8 mouse cellular contexts compared by ENCODE assay signal in the genomic region with DNA sequence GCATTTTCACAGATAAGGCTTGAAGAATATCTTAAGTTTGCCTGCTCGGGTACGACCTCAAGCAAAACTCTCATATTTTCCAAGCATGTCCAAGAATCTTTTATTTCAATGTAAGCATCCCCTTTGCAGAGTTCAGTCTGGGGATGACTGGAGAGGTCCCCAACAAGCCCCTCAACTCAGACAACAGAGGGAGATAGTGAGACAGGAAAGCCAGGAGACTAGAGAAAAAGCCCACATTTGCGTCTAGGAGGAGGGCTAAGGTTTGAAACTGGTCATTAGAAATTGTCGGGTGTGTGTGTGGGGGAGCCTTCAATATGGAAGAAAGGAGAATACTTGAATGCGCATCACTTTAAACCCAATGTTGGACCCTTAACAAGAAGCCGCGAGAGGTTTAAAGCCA. TPM values are rescaled to one million over a fixed set of nuclear protein-coding genes. Genes with fewer than 3 reads are reported as not detected.
DNase-seq lines count a peak whose midpoint lies in the region; ATAC-seq lines count a peak whose summit lies in the region.

No protein-coding gene starts in this region.

- intact Hi-C loops in heart, postnatal 25 days (cut with DNase I): loop anchor here (10.0 kb wide), 1 partner anchor 573 kb away; no protein-coding TSS in a partner anchor

- ATAC-seq in heart, embryonic 12.5 days (ENCODE audit: insufficient number of reproducible peaks, low FRiP score): no peak
- no peak; the same call in 1 of the 2 replicates for ATAC-seq in forebrain, embryonic 11.5 days (replicated peaks; ENCODE audit: low FRiP score)

- H3K4me2 ChIP-seq in heart, embryonic 12.5 days: peak overlapping the region; percentile 85
- H3K4me2 ChIP-seq in forebrain, embryonic 11.5 days (ENCODE audit: low read depth, low read length, severe bottlenecking): peak overlapping the region; percentile 62

- 0 out of 2 replicates have a peak overlapping the region, but pooled peaks have one; percentile 41 for H3K9ac ChIP-seq in heart, embryonic 12.5 days
- peak overlapping the region; percentile 68 for H3K9ac ChIP-seq in forebrain, embryonic 11.5 days (ENCODE audit: low read length)

- no peak overlapping the region for H3K27ac ChIP-seq in heart, embryonic 12.5 days (ENCODE audit: poor library complexity, severe bottlenecking)
- H3K27ac ChIP-seq in forebrain, embryonic 11.5 days (ENCODE audit: low read depth, low read length): no peak overlapping the region

- no peak for DNase-seq in heart, postnatal 25 days (ENCODE audit: low spot score)
- peak; percentile 10 for DNase-seq in R1 (ENCODE audit: low read depth, low spot score)
- DNase-seq in forebrain, embryonic 11.5 days (ENCODE audit: low spot score): no peak
- DNase-seq in mesoderm, embryonic 11.5 days (ENCODE audit: low read depth, low spot score): peak; percentile 32
- no peak for DNase-seq in urinary bladder, postnatal 10 days (ENCODE audit: low spot score)
- DNase-seq in left cerebral cortex, adult 8-10 months (ENCODE audit: low spot score in 2 of 2): no peak
- no peak for DNase-seq in spleen, postnatal 10 days (ENCODE audit: low spot score in 2 of 2)

- peaks cover 7% of the 10 kb centered on the region; the same call in 1 of the 2 replicates for H3K27me3 ChIP-seq in heart, embryonic 12.5 days (replicated peaks)
- peaks cover 4% of the 10 kb centered on the region for H3K27me3 ChIP-seq in forebrain, embryonic 11.5 days (ENCODE audit: control insufficient read depth, insufficient read depth, low read length)

- peak overlapping the region; percentile 67 for H3K4me3 ChIP-seq in heart, embryonic 12.5 days
- peak overlapping the region; percentile 52 for H3K4me3 ChIP-seq in forebrain, embryonic 11.5 days (ENCODE audit: low read depth, low read length)

- no peaks in the 10 kb centered on the region for H3K4me1 ChIP-seq in heart, embryonic 12.5 days (replicated peaks)
- H3K4me1 ChIP-seq in forebrain, embryonic 11.5 days (replicated peaks; ENCODE audit: control insufficient read depth, insufficient read depth, low read length): no peaks in the 10 kb centered on the region

- H3K9me3 ChIP-seq in heart, embryonic 12.5 days (replicated peaks): 0 out of 2 replicates have a peak, but pooled peaks cover 8% of the 10 kb centered on the region
- H3K9me3 ChIP-seq in forebrain, embryonic 11.5 days (ENCODE audit: control insufficient read depth, low read length): no peaks in the 10 kb centered on the region

- H3K36me3 ChIP-seq in heart, embryonic 12.5 days: no peaks in the 10 kb centered on the region
- no peaks in the 10 kb centered on the region for H3K36me3 ChIP-seq in forebrain, embryonic 11.5 days (ENCODE audit: control insufficient read depth, insufficient read depth, low read length)

- WGBS in heart, embryonic 12.5 days: 22% methylated on average over 7 of the region's 7 CpGs
- WGBS in forebrain, embryonic 11.5 days: 35% methylated on average over 7 of the region's 7 CpGs

RNA-seq across cellular contexts. Expression of gene Cnksr2, which starts 1.4 kb away (rescaled TPM):
- 0.78 and 0.85 TPM in 2 replicates for polyA plus RNA-seq in heart, embryonic 12.5 days (2016; fragmentation: Nextera tagmentation; extraction: Ambion mirVana)
- under 1 TPM; 0.05 to 0.08 TPM for total RNA-seq in heart, postnatal 25 days (2021)
- 4.6 TPM in 2 replicates for polyA plus RNA-seq in forebrain, embryonic 11.5 days (2014; fragmentation: Nextera tagmentation; extraction: Ambion mirVana)
- 100 to 1,000 TPM; 194 to 235 (median 217) TPM for total RNA-seq in left cerebral cortex, adult 8-10 months (2022)

Comparison
In these comparisons a context has a peak if more than half of its experiments do, and no peak if none do; other contexts are left out.
1. DNase-seq: peak in R1 (single experiment) and mesoderm, embryonic 11.5 days (single experiment); none in heart, postnatal 25 days (single experiment), forebrain, embryonic 11.5 days (single experiment), urinary bladder, postnatal 10 days (single experiment), left cerebral cortex, adult 8-10 months (0 of 2) and spleen, postnatal 10 days (0 of 2).
2. RNA of gene Cnksr2, which starts 1.4 kb away (total RNA-seq): 194 to 235 TPM in left cerebral cortex, adult 8-10 months; 0.05 to 0.08 TPM in heart, postnatal 25 days; every median in the first group is over 100 times any median in the second.